ENCODE assay signal across 8 mouse cellular contexts in genomic region chr4:124701052-124701845, GRCm38 (mm10). TPM values are rescaled to one million over a fixed set of nuclear protein-coding genes. Genes with fewer than 3 reads are reported as not detected.
DNase-seq lines count a peak whose midpoint lies in the region; ATAC-seq and TF ChIP-seq lines count a peak whose summit lies in the region.

No protein-coding gene starts in this region.

- peak overlapping the region; percentile 57 for H3K4me3 ChIP-seq in left cerebral cortex, adult 2 months
- peak overlapping the region; percentile 67 for H3K4me3 ChIP-seq in bone marrow, adult 2 months (replicated peaks; ENCODE audit: control insufficient read depth, low read depth, low read length)
- H3K4me3 ChIP-seq in limb, embryonic 11.5 days (ENCODE audit: low read depth, low read length) = peak overlapping the region; percentile 90
- peak overlapping the region; percentile 97 for H3K4me3 ChIP-seq in myocyte

- peak overlapping the region; percentile 82 for H3K4me2 ChIP-seq in limb, embryonic 11.5 days (ENCODE audit: low read depth, severe bottlenecking)
- peak overlapping the region; percentile 82 for H3K4me2 ChIP-seq in myocyte (ENCODE audit: low read depth)

- peaks cover 55% of the 10 kb centered on the region for H3K79me2 ChIP-seq in myocyte (ENCODE audit: control insufficient read depth, insufficient read depth)

- TF ChIP-seq POLR2A in bone marrow, adult 2 months (IDR thresholded peaks at IDR 0.05; ENCODE audit: borderline replicate concordance, control insufficient read depth, low read depth, low read length) = no peak
- peak; percentile 40 for TF ChIP-seq POLR2A in myocyte (IDR thresholded peaks at IDR 0.05; ENCODE audit: insufficient read length, low read depth)

- H3K27ac ChIP-seq in left cerebral cortex, adult 2 months = peak overlapping the region; percentile 18; the same call in 1 of the 2 replicates
- H3K27ac ChIP-seq in bone marrow, adult 2 months (ENCODE audit: control insufficient read depth, insufficient read depth, low read depth, low read length, poor library complexity) = peak overlapping the region; percentile 74
- peak overlapping the region; percentile 88 for H3K27ac ChIP-seq in limb, embryonic 11.5 days (replicated peaks; ENCODE audit: low read depth, low read length)

- H3K9ac ChIP-seq in limb, embryonic 11.5 days (ENCODE audit: low read length) = peak overlapping the region; percentile 86

- no peaks in the 10 kb centered on the region for H3K36me3 ChIP-seq in limb, embryonic 11.5 days (ENCODE audit: control insufficient read depth, insufficient read depth, low read length)
- peaks cover 8% of the 10 kb centered on the region for H3K36me3 ChIP-seq in myocyte (ENCODE audit: control insufficient read depth, insufficient read depth)

- no peak for TF ChIP-seq CTCF in left cerebral cortex, adult 2 months (IDR thresholded peaks at IDR 0.05)
- TF ChIP-seq CTCF in bone marrow, adult 2 months (IDR thresholded peaks at IDR 0.05; ENCODE audit: control insufficient read depth, insufficient read depth, low read length) = no peak

- intact Hi-C loops in left cerebral cortex, adult 2 months (cut with DNase I) = no loop called here

- 7% methylated on average over 22 of the region's 22 CpGs for WGBS in bone marrow, adult 2 months
- 1% methylated on average over 22 of the region's 22 CpGs for WGBS in limb, embryonic 11.5 days

- H3K9me3 ChIP-seq in limb, embryonic 11.5 days (ENCODE audit: control insufficient read depth, low read length) = no peaks in the 10 kb centered on the region

- no peak for ATAC-seq in limb, embryonic 11.5 days (ENCODE audit: insufficient number of reproducible peaks, low FRiP score, low TSS enrichment, low read depth)

- H3K4me1 ChIP-seq in bone marrow, adult 2 months (ENCODE audit: control insufficient read depth, insufficient read depth, low read length) = peaks cover 14% of the 10 kb centered on the region
- peaks cover 46% of the 10 kb centered on the region for H3K4me1 ChIP-seq in limb, embryonic 11.5 days (ENCODE audit: control insufficient read depth, insufficient read depth, low read length)

- no peaks in the 10 kb centered on the region for H3K27me3 ChIP-seq in limb, embryonic 11.5 days (ENCODE audit: control insufficient read depth, insufficient read depth, low read length)
- H3K27me3 ChIP-seq in myocyte (ENCODE audit: control insufficient read depth, insufficient read depth, insufficient read length) = no peaks in the 10 kb centered on the region

- peak overlapping the region; percentile 28 for H3ac ChIP-seq in myocyte (ENCODE audit: control insufficient read depth, insufficient read length)

- no peak for DNase-seq in left cerebral cortex, adult 2 months (ENCODE audit: extremely low spot score in 1 of 2, low spot score in 2 of 2)
- DNase-seq in left cerebral cortex, adult 8-10 months (ENCODE audit: low spot score in 2 of 2) = no peak
- peak; percentile 70 to 72 for DNase-seq in heart, adult 18-20 months
- DNase-seq in limb, embryonic 11.5 days (ENCODE audit: low spot score) = peak; percentile 68
- no peak for DNase-seq in right cerebral cortex, postnatal 36 days (ENCODE audit: low spot score in 2 of 2)
- DNase-seq in c-Kit-positive CD71-positive TER-119-positive erythroid progenitor cells, embryonic 14.5 days (ENCODE audit: low spot score) = no peak

TF ChIP-seq in myocyte, 11 proteins besides CTCF, POLR2A, EP300 and RAD21:
- TF ChIP-seq MYOD1 (IDR thresholded peaks at IDR 0.05; ENCODE audit: control insufficient read depth in 1 of 3, insufficient read length in 2 of 3, low read depth in 2 of 3) (peak in 1 of 3 experiments; percentile 47), POLR2AphosphoS2 (IDR thresholded peaks at IDR 0.05; ENCODE audit: insufficient read length, low read depth) (peak; percentile 22), MAX (IDR thresholded peaks at IDR 0.05; ENCODE audit: low read depth) (no peak), MYOG (IDR thresholded peaks at IDR 0.05; ENCODE audit: control insufficient read depth in 1 of 3, insufficient read depth in 1 of 3, insufficient read length in 2 of 3, low read depth in 2 of 3) (peak in 1 of 3 experiments; percentile 62), USF1 (IDR thresholded peaks at IDR 0.05; ENCODE audit: low read depth) (no peak), TCF3 (IDR thresholded peaks at IDR 0.05; ENCODE audit: insufficient read length, low read depth) (no peak), TCF12 (IDR thresholded peaks at IDR 0.05; ENCODE audit: insufficient read depth, poor library complexity, severe bottlenecking) (no peak), REST (IDR thresholded peaks at IDR 0.05; ENCODE audit: insufficient read depth, insufficient read length) (no peak), E2F4 (IDR thresholded peaks at IDR 0.05; ENCODE audit: insufficient read depth) (no peak), CEBPB (IDR thresholded peaks at IDR 0.05; ENCODE audit: insufficient read depth, poor library complexity, severe bottlenecking) (no peak), SRF (IDR thresholded peaks at IDR 0.05; ENCODE audit: control insufficient read depth, insufficient read length, low read depth) (no peak)

RNA-seq across cellular contexts. Expression of gene Fhl3, which starts 0.7 kb away (rescaled TPM):
- total RNA-seq in left cerebral cortex, adult 2 months (2021) = 1 to 10 TPM; 1.4 to 2.2 TPM
- 1 to 10 TPM; 1.4 to 3.1 (median 1.7) TPM for total RNA-seq in left cerebral cortex, adult 8-10 months (2022)
- 44.7 and 114 TPM in 2 replicates for polyA plus RNA-seq in bone marrow, adult 2 months (2011; ENCODE audit: insufficient read depth, insufficient read length, low replicate concordance, missing spikeins)
- 10 to 100 TPM in 1 of 2 experiments, 1 to 10 TPM in 1; 8.2 to 13.8 TPM for total RNA-seq in heart, adult 18-20 months (2021)
- 11.5 and 11.6 TPM in 2 replicates for polyA plus RNA-seq in limb, embryonic 11.5 days (2014; fragmentation: Nextera tagmentation; extraction: Ambion mirVana)
- 110 TPM for polyA plus RNA-seq in myocyte (2012; fragmentation: generic; extraction: Trizol)

RNA-seq across cellular contexts. Expression of gene Utp11, which starts 7.8 kb away (rescaled TPM):
- 10 to 100 TPM; 13.3 to 15.7 TPM for total RNA-seq in left cerebral cortex, adult 2 months (2021)
- 10 to 100 TPM; 13.2 to 16.9 (median 16.3) TPM for total RNA-seq in left cerebral cortex, adult 8-10 months (2022)
- 16.0 and 26.9 TPM in 2 replicates for polyA plus RNA-seq in bone marrow, adult 2 months (2011; ENCODE audit: insufficient read depth, insufficient read length, low replicate concordance, missing spikeins)
- total RNA-seq in heart, adult 18-20 months (2021) = 10 to 100 TPM; 11.0 to 14.0 TPM
- 78.9 TPM in 2 replicates for polyA plus RNA-seq in limb, embryonic 11.5 days (2014; fragmentation: Nextera tagmentation; extraction: Ambion mirVana)
- 36.2 TPM for polyA plus RNA-seq in myocyte (2012; fragmentation: generic; extraction: Trizol)

RNA-seq across cellular contexts. Expression of gene Sf3a3, which starts 13.3 kb away (rescaled TPM):
- 10 to 100 TPM; 33.0 to 35.6 TPM for total RNA-seq in left cerebral cortex, adult 2 months (2021)
- total RNA-seq in left cerebral cortex, adult 8-10 months (2022) = 10 to 100 TPM; 32.4 to 39.9 (median 35.4) TPM
- polyA plus RNA-seq in bone marrow, adult 2 months (2011; ENCODE audit: insufficient read depth, insufficient read length, low replicate concordance, missing spikeins) = 43.4 and 44.5 TPM in 2 replicates
- 10 to 100 TPM; 18.8 to 19.4 TPM for total RNA-seq in heart, adult 18-20 months (2021)
- polyA plus RNA-seq in limb, embryonic 11.5 days (2014; fragmentation: Nextera tagmentation; extraction: Ambion mirVana) = 250 and 252 TPM in 2 replicates
- 41.6 TPM for polyA plus RNA-seq in myocyte (2012; fragmentation: generic; extraction: Trizol)

RNA-seq across cellular contexts. Expression of gene Inpp5b, which starts 40.4 kb away (rescaled TPM):
- 10 to 100 TPM; 46.5 to 48.7 TPM for total RNA-seq in left cerebral cortex, adult 2 months (2021)
- total RNA-seq in left cerebral cortex, adult 8-10 months (2022) = 10 to 100 TPM; 37.0 to 47.9 (median 44.4) TPM
- 24.3 and 26.1 TPM in 2 replicates for polyA plus RNA-seq in bone marrow, adult 2 months (2011; ENCODE audit: insufficient read depth, insufficient read length, low replicate concordance, missing spikeins)
- 1 to 10 TPM; 5.6 to 7.0 TPM for total RNA-seq in heart, adult 18-20 months (2021)
- 22.3 and 26.1 TPM in 2 replicates for polyA plus RNA-seq in limb, embryonic 11.5 days (2014; fragmentation: Nextera tagmentation; extraction: Ambion mirVana)
- 25.1 TPM for polyA plus RNA-seq in myocyte (2012; fragmentation: generic; extraction: Trizol)

RNA-seq across cellular contexts. Expression of gene Pou3f1, which starts 44.6 kb away (rescaled TPM):
- total RNA-seq in left cerebral cortex, adult 2 months (2021) = 10 to 100 TPM; 16.9 to 18.8 TPM
- 10 to 100 TPM; 15.9 to 20.5 (median 18.3) TPM for total RNA-seq in left cerebral cortex, adult 8-10 months (2022)
- polyA plus RNA-seq in bone marrow, adult 2 months (2011; ENCODE audit: insufficient read depth, insufficient read length, low replicate concordance, missing spikeins) = 1.1 and 2.9 TPM in 2 replicates
- total RNA-seq in heart, adult 18-20 months (2021) = under 1 TPM; 0.15 to 0.33 TPM
- polyA plus RNA-seq in limb, embryonic 11.5 days (2014; fragmentation: Nextera tagmentation; extraction: Ambion mirVana) = 0.27 and 0.60 TPM in 2 replicates
- polyA plus RNA-seq in myocyte (2012; fragmentation: generic; extraction: Trizol) = 0.01 TPM

Comparison
In these comparisons a context has a peak if more than half of its experiments do, and no peak if none do; other contexts are left out.
1. DNase-seq: peak in heart, adult 18-20 months (2 of 2) and limb, embryonic 11.5 days (single experiment); none in left cerebral cortex, adult 2 months (0 of 2), left cerebral cortex, adult 8-10 months (0 of 2), right cerebral cortex, postnatal 36 days (0 of 2) and c-Kit-positive CD71-positive TER-119-positive erythroid progenitor cells, embryonic 14.5 days (single experiment).
2. H3K27ac ChIP-seq: peak in every context shown above with its lines; median percentile 88 in limb, embryonic 11.5 days; 74 in bone marrow, adult 2 months; 18 in left cerebral cortex, adult 2 months.
3. Peak in every context shown above with its lines, with median percentiles within 50 percentile points of each other: H3K4me3 ChIP-seq.